Mouse (Mus musculus) ES-E14 (cell line): ENCODE measurements at regions not wholly inside any gene's neighbourhood (a gene's known extent, or its start where the extent isn't known, plus 50 kb on each side); places are given as distances from the start of the nearest gene placed in this dataset.

Experiments used
- CHD2 ChIP-seq: IDR thresholded peaks from 2 replicates; pipeline ENCODE4 v1.6.1; 2014; ENCODE audit warnings: mild to moderate bottlenecking, low read depth, low read length, inconsistent platforms
- HCFC1 ChIP-seq: IDR thresholded peaks from 2 replicates; pipeline ENCODE4 v1.6.1; 2012; ENCODE audit warnings: low read length, inconsistent platforms, borderline replicate concordance; ENCODE audit not compliant: insufficient read depth
- MAFK ChIP-seq: IDR thresholded peaks from 2 replicates; pipeline ENCODE4 v1.6.1; 2014; ENCODE audit warnings: mild to moderate bottlenecking, low read depth, low read length, inconsistent platforms; ENCODE audit not compliant: insufficient read depth
- ZC3H11A ChIP-seq: IDR thresholded peaks from 2 replicates; pipeline ENCODE4 v1.6.1; 2012; ENCODE audit warnings: low read depth, mild to moderate bottlenecking, inconsistent platforms, low read length, borderline replicate concordance
- ZNF384 ChIP-seq: IDR thresholded peaks from 2 replicates; pipeline ENCODE4 v1.6.1; 2012; ENCODE audit warnings: low read depth, low read length, inconsistent platforms

DNA sequence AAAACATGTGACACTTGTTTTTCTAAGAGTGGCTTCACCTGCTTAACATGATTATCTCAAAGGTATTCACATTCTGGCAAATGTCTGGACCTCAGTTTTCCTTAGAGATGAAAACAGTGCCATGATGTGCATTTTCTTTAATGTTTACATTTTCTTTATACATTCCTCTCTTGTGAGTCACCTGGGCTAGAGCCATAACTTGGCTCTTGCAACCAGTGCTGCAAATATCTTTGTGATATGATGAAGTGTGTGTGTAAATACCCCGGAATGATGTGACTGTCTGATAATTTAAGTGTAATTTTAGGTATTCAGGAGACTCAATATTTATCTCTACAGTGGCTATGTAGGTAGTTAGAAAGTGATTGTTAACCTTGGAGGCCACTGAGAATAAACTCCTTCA is 590.8 kb downstream of the 1190002N15Rik start:
- TF ChIP-seq CHD2 (no peak), HCFC1 (no peak), ZC3H11A (no peak), MAFK (no peak), ZNF384 (no peak)
